Mouse (Mus musculus): ENCODE results near the gene Chd1l. TPM values are rescaled to one million over a fixed set of nuclear protein-coding genes. Genes with fewer than 3 reads are reported as not detected.
A peak's percentile ranks its signal among the peaks of the same experiment; 100 is the strongest.

Chd1l gene
- total RNA-seq, 2 experiments from 2014 or later, result 17.7 to 18.7 TPM

DNA sequence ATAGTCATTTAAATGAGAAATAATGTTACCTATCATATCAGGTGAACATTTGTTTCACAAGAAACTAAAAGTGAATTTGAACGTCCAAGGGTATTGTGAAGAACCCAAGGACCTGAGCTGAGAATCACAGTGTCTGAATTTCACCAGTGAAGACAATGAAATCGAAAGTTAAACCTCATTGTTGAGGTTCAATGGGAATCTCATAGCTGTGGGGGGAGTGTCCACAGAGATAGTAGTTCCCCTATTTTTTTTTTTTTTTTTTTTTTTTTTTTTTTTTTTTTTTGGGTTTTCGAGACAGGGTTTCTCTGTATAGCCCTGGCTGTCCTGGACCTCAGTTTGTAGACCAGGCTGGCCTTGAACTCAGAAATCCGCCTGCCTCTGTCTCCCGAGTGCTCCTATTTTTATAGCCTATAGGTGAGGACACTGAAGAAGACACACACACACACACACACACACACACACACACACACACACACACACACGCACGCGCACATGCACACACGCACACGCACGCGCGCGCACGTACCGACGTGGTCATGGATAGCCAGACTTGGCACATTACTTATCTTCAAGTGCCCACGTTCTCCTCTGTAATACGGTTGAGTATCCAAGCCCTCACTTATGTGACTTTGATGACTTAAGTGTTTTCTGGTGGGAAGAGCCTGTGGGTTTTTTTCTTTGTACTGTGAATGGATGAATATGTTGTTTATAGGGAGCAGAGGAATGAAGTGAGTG lies 7.3 kb upstream of the Chd1l start:
- no peak for DNase-seq

DNA sequence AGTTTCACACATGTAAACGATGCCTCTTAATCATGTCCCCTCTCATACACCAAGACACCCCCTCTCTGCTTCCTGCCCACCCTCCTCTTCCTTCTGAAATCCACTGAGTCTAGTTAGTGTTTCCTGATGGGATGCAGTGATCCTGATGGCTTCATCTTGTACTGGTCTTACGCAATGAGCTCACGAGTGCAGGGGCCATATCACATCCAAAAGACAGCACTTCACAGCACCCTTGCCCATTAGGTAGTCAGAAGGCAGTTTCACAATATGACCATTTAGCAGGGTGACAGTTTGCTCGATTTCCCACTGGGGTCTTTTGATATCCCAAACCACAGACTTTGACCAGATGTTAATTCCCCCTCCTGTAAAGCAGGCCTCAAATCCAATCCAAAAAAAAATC lies 5.9 kb upstream of the Chd1l start:
- no peak for DNase-seq

DNA sequence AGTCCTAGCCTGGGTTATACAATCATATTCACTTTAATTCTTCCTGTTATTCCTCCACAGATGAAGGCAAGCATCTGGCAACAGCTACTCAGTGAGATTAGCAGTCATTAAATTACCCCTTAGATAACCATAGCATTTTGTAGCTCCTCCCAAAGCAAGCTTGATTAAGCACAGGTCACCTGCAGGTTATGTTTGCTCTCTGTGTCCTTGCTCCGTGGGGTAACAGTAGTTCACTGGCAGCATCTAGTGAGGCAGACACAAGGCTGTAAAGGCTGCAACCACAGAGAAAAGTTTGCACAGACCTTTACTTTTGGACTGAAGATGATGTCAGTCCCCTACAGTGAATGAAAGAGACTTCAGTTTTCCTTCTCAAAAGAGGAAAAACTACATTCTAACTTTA lies 5.2 kb upstream of the Chd1l start:
- DNase-seq, result no peak

DNA sequence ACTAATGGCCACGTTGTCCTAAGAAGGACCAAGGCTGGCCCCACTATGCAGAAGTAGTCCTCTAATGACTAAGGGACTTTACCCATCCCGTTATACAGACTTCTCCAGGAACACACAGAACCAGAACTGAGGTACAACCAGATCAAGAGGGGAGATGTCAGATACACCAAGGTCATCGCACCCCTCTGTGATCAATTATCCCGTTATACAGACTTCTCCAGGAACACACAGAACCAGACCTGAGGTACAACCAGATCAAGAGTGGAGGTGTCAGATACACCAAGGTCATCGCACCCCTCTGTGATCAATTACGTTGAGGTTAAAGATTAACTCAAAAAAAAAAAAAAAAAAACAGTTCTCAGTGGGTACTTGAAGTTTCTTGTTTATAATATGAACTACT lies 1.0 kb upstream of the Chd1l start:
- DNase-seq, result no peak

DNA sequence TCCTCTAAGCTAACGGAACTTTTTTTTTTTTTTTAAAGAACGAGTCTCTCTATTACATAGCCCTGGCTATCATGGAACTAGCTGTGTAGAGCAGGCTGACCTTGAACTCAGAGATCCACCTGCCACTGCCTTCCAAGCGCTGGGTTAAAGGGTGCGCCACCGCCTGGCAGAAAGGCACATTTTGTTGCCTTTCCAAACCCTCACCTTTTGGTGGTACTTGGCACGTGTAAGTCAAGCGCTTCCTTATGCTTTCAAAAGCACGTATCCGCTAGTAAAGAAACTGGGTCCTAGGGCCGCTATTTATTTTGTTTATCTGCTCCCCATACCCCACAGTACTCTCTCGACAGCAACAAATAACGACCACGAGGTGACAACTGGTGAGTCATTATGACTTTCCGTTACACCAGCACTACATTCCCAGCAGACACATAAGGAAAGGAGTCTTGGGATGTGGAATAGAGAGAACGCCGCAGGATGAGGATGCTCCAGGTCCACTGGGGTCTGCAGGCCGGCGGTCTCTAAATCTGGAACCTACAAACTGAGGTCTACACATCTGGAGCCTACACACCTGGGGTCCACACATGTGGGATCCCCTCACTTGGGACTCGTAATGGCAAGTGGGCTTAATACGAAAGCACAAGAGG lies 680 bp downstream of the Chd1l start:
- DNase-seq, result peak; percentile 32

DNA sequence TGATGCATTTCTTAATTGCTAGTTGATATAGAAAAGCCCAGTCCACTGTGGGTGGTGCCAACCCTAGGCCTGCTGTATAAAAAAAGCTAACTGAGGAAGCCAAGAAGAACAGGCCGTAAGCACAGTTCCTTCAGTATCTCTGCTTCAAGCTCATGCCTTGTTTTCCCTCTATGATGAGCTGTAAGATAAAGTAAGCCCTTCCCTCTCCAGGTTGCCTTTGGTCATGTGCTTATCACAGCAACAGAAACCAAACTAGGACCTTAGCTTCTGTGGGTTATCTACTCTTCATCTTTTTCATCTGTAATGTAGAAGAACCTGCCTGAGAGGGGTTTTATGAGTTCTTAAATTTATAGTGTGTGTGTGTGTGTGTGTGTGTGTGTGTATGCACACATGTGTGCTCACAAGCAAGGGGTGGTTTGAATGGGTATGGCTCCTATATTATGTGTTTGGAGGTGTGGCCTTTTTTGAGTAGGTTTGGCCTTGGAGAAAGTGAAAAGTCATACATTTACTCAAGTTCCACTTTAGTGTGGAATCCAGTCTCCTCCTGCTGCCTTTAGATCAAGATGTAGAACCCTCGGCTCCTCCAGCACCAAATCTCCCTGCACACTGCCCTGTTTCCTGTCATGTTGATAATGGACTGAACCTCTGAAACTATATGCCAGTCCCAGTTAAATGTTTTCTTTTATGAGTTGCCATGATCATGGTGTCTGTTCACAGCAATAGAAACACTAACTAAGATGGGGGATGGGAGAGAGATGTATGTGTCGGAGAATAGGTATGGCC lies 9.8 kb downstream of the Chd1l start:
- DNase-seq, result no peak

DNA sequence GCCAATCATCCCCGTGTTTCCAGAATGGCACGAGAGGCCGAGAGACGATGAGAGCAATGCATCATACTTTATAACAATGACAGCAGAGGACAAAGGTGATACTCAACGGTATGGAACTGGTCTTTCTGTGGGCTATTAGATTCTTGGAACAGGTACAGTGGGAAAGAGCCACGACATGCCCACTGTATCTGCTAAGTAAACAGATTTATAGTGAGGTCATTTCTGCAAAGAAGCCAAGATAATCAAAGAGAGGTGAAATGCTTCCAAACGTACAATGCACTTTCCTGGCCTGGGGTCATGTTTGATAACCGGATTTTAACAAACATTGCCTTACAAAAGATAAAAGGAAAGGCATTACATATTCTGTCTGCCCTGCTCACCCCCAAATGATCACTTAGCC lies 13.2 kb downstream of the Chd1l start:
- no peak for DNase-seq

DNA sequence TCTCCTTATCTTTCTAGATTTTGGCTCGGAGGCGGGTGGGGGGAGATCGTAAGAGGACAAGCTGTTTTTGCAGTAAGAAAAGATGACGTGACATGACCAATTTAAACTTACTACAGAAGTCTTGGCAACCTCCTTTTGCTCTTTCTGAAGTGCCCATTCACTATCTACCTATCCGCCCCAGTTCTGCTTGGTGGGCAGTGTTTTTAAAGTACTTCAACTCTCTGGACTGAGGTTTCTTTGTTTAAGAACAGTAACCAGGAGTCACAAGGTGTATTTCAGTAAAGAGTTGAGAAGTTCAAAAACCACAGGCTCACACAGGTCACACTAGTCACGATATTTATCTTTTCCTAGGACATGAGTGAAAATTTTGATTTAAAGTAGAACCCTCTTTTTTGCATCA lies 14.9 kb downstream of the Chd1l start:
- no peak for DNase-seq

DNA sequence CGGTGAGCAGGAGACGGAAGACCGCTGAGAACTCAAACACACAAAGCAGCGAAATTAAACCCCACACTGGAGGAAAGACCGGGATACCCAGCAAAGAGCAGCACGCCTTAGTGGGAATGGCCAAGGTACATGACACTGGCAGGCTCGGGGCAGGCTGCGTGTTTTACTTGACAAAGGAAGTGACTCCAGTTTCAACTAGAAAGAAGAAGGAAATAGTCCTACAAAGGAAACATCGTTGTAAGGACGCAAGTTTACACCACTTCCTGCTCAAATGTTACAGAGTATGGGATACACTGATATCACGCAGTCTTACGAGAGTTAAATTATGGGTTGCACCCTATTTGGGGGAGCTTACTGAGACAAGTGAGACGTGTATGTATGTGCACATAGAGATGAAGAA lies 15.9 kb downstream of the Chd1l start:
- DNase-seq, result no peak

DNA sequence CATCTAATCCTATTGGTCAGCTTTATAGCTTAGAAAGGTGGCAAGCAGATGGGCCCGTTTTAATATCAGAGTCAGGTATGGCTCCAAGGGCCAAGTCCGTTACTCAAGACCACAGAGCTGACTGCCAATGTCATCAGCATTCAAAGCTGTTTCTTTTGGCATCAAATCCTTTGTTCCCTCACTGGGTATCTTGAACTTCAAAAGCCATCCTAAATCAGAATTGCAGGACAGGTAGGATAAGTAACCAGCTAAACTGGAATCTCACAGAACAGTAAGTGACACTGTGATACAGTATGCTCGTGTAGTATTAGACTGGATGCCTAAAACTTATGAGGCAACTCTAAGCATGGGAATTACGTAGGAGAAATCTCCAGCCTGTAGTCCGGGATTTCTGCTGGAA lies 16.9 kb downstream of the Chd1l start:
- no peak for DNase-seq

DNA sequence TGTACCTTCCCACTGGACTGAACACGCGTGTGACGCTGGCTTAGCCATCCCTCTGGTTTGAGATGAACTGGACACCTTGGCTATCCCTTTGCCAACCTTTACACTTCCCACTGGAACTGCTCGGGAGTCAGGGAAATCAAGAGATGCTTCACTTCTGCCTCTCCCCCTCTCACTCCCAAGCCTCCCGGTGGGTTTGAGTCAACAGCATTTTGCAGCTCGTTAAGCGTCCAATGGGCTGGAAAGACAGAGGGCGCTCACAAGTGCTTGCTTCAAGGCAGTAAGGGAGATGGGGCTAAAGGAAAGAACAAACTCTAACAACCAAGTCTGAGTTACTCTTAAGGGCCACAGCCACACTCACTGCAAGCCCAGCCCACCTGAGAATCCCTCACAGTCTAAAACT lies 19.3 kb downstream of the Chd1l start:
- DNase-seq, result no peak

DNA sequence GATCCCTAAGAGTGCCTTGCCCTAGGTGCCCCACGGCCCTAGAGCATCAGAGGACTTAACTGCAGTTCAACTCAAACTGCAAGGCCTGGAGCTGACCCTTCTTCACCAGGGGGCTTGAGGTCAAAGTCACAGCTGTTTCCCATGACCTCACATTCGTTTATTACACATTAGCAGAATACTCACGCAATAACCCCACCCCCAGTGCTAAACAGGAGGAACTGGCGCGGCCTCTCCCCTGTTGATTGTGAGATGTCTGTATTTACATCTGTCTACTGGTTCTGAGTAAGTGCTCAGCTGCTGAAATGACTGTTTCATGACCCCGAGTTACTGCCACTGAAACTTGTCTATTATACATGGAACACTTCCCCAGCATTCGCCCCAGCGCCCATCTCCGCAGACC lies 22.3 kb downstream of the Chd1l start:
- DNase-seq, result no peak

DNA sequence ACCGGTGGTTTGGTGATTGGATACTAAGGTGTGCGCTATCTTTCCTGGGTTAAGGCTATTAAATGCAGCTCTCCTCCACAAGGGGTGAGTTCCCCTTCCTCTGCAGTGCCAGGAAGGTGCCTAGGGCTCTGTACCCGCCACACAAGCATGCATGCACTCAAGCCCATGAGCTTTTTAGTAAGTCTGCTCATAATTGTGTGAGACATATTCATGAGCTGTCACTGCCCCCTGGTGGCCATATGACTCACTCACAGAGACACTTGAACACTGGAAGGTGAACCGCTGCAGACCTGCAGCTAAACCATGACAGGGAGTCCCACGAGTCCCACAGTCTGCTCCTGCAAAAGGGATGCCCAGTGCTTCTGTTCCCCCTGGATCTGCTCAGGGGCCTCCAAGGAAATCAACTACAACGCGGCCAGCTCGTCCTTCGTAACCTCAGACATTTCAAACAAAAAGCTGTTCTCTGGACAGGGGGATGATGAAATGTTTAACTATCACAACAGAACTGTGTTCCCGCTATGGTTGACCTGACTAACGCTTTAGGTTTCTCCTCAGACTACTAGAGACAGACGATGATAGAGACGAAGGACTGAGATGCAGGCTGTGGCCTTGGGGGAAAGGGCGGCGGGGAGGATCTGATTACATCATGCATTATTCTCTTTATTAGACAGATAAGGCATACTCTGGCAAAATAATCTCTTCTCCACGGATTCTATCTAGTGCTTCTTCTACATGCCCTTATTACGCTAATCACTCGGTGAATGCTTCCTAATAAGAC lies 24.4 kb downstream of the Chd1l start:
- DNase-seq, result peak; percentile 83

DNA sequence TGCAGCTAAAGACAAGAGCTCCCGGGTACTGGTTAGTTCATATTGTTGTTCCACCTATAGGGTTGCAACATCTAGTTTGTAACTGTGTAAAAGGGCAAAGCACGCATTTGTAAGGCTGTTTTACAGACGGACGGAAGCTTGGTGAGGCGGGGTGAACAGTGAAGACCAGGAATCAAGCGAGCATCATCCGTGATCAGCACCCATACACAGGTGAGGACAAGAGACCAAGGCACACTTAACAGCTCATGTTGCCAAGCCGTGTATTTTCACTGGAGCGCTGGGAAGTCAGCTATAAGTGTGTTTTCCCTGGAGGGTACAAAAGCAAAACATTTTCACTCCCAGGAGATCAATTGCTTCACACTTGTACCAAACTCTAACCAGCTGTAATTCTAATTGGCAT lies 36.2 kb downstream of the Chd1l start:
- no peak for DNase-seq

DNA sequence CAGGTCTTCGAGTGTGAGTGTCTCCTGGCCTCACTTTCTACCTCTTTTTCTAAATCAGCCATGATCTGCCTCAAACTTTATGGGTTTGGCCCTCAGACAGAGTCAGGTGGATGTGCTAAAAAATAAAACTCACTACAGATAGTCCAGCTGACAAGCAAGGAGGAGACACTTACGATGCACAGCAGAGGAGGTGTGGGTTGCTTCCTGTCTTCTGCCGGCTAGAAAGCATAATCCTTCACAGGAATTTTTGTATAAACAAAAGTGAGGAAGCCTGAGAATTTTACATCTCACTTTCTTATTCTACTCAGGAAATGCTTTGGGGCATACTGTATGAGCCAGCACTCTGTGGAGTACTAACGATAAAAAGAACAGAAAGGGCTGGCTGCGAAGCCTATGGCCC lies 45.4 kb downstream of the Chd1l start:
- DNase-seq, result no peak

DNA sequence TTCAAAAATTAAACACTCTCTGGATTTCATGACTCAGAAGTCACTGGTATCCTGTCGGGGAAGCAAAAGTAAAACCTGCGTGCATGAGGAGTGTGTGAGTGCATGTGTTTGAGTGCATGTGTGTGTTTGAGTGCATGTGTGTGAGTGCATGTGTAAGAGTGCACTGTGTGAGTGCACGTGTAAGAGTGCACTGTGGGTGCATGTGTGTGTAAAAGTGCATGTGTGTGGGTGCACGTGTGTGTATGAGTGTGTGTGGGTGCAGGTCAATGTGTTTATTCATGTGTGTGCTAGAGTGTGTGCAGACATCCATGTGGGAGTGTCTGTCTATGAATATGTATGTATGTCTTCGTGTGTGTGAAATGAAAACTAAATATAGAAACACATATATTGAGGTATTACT lies 51.4 kb downstream of the Chd1l start:
- no peak for DNase-seq

DNA sequence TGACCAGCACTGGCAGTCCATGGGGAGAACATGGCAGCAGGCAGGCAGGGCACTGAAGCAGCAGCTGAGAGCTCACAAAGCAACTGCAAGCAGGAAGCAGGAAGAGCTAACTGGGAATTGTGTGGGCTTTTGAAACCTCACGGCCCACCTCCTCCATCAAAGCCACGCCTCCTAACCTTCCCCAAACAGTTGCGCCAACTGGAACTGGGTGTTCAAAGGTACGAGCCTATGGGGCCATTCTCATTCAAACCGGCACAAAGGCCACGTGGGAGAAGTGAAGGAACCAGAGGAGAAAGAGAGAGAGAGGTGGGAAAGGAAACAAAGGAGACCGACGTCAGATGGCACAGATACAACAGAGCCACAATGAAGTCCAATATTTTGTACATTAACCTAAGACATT lies 63.8 kb downstream of the Chd1l start:
- no peak for DNase-seq

DNA sequence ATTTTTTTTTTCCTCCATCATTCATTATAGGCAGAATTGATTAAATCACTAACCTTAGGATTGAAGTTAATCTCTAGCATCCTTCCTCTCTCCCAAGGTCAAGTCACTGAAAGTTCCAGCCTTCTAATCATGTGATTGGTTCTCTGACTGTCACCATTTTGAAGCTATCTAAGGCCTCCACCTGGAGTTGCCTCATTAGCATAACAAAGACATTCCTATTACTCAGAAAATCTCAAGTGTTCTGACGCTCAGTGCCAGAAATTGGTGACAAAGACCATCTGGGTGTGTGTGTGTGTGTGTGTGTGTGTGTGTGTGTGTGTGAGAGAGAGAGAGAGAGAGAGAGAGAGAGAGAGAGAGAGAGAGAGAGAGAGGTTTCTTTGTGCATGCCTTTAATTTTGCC lies 69.8 kb downstream of the Chd1l start:
- DNase-seq, result no peak

DNA sequence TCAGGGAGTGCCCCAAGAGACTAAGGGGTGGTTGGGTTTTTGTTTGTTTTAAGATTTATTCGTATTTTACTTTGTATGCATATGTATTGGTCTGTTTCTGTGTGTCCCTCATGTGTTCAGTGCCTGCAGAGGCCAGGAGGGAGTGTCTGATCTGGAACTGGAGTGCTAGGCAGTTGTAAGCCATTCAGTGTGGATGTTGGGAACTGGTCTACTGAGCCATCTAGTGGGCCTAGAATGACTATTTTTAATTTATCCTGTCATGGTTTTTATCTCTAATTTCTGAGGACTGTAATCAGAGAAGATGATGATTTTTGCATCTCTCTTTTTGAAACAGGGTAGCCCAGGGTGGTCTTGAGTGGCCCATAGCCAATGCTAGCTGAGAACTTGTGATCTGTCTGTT lies 71.4 kb downstream of the Chd1l start:
- no peak for DNase-seq

DNA sequence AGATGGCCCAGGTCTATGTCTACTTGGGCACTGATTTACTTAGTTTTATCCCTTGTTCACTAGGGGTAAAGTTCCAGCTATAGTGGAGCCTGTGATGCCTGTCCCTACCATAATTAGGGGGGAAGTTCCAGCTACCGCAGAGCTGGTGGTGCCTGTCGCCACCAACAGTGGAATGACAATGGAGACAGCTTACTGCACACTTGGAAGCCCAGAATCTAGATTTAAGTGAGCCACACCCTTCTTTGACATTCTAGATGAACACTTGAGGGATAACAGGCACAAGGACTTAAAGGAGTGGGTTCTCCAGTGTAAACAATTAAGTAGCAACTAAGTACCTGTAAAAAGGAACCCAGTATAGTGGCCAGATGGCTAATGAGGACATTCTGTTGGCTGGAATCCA lies 73.0 kb downstream of the Chd1l start:
- no peak for DNase-seq

DNA sequence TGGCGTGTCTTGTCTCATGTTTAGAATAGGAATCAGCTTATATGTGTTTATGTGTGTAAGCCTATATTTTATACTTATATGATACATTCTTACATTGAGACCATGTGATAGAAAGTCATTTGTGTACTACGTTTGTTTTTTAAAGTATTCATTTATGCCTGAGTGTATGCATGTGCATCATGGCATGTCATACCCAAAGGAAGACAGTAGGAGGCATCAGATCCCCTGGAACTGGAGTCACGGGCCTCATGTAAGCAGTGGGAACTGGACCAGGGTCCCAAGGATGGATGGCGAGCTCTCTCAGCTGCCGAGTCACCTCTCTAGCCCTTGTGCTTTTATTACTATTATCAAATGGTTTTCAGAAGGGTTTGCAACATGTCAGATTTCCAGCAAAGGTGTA lies 74.3 kb downstream of the Chd1l start:
- DNase-seq, result no peak

DNA sequence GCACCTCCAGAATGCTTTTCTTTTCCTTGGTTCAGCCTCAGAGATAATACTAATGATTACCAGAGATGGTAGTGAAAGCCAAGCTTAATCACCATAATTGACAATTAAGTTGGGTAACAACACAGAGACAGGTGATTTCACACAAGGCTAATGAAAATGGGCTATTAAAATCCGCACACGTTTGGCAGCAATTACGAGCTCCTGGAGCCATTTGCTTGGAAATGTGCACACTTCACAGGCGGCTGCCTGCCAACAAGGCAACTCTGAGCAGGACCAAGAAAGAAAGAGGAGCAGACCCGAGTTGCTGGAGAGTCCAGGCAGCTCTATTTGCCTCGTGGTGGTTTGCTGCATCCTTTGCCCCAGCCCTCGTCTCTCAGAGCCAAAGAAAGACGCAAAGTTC lies 84.5 kb downstream of the Chd1l start:
- no peak for DNase-seq

DNA sequence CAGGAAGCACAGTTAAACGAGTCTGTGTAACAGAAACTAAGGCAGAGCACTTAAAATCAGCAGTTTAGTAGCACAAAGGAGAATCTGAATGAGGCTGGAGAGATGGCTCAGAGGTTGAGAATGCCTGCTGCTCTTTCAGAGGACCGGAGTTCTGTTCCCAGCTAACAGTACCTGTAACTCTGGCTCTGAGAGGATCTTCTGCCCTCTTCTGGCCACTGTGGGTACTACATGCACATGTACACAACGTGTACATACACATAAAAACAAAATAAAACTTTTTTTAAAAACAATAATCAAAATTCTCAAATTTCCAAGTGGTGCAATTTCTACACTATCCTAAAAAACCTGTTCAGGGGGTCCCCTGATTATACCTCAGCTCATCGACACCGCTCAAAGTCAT lies 85.2 kb downstream of the Chd1l start:
- peak; percentile 21 for DNase-seq

Measured in heart, postnatal 4 days (tissue).